Mouse (Mus musculus) midbrain, embryonic 13.5 days (tissue): ENCODE results near the gene Izumo4. TPM values are rescaled to one million over a fixed set of nuclear protein-coding genes. Genes with fewer than 3 reads are reported as not detected.

Experiments
- ATAC-seq: fragments of 200-750 bp; cut with Nextera tagmentation; 2 replicates; pipeline ENCODE4 v1.8.0; 2017; ENCODE audit warnings: mild to moderate bottlenecking, moderate TSS enrichment, moderate library complexity
- H3K27ac ChIP-seq: fragments of 300-500 bp; sonication (generic); 2 replicates; pipeline ENCODE4 v1.5.1; 2015; ENCODE audit warnings: inconsistent platforms, mild to moderate bottlenecking, moderate library complexity
- H3K27me3 ChIP-seq: fragments of 300-500 bp; sonication (generic); 2 replicates; pipeline ENCODE4 v1.6.1; 2015; ENCODE audit warnings: mild to moderate bottlenecking, inconsistent platforms
- H3K36me3 ChIP-seq: fragments of 300-500 bp; sonication (generic); 2 replicates; pipeline ENCODE4 v1.6.1; 2015; ENCODE audit warnings: mild to moderate bottlenecking, inconsistent platforms
- H3K4me1 ChIP-seq: fragments of 300-500 bp; sonication (generic); replicated peaks from 2 replicates; pipeline ENCODE4 v1.6.1; 2015; ENCODE audit warnings: inconsistent platforms
- H3K4me2 ChIP-seq: fragments of 300-500 bp; sonication (generic); replicated peaks from 2 replicates; pipeline ENCODE4 v1.6.1; 2015; ENCODE audit warnings: moderate library complexity, mild to moderate bottlenecking, inconsistent platforms
- H3K4me3 ChIP-seq: fragments of 300-500 bp; sonication (generic); replicated peaks from 2 replicates; pipeline ENCODE4 v1.5.1; 2015; ENCODE audit warnings: mild to moderate bottlenecking, inconsistent platforms
- H3K9ac ChIP-seq: fragments of 300-500 bp; sonication (generic); replicated peaks from 2 replicates; pipeline ENCODE4 v1.6.1; 2015; ENCODE audit warnings: mild to moderate bottlenecking, inconsistent platforms
- H3K9me3 ChIP-seq: fragments of 300-500 bp; sonication (generic); 2 replicates; pipeline ENCODE4 v1.6.1; 2016; ENCODE audit warnings: mild to moderate bottlenecking, inconsistent platforms
- whole genome bisulfite sequencing: fragments of 180-500 bp; shearing (Covaris S2); methylation state at CpG from one replicate; pipeline ENCODE4 v1.1.7; 2015; 5-methylcytosine and 5-hydroxymethylcytosine counted together
- polyA plus RNA-seq: library from polyadenylated mRNA; unstranded; fragments of >200 nt; fragmentation: Nextera tagmentation; extraction: Ambion mirVana; gene quantifications from 2 replicates; pipeline ENCODE4 v1.2.1, GENCODE M21; 2015

The Izumo4 gene
- polyA plus RNA-seq, 1 experiment from 2014 or later = 39.2 TPM

DNA sequence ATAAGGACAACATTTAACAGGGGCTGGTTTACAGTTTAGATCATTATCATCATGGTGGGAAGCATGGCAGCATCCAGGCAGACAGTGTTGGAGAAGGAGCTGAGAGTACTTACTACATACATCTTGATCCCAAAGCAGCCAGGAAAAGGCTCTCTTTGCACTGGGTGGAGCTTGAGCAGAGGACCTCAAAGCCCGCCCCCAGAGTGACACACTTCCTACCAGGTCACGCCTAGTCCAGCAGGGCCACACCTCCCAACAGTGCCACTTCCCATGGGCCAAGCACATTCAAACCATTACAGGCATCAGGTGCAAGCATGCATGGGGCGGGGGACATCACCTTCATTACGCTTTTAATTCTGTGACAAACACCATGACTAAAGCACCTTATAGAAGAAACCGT, 42.3 kb downstream of the Izumo4 start:
- ATAC-seq = no peak

GRCm38 (mm10) chr10:80747410-80747809, 45.4 kb downstream of the Izumo4 start:
- WGBS = 13% methylated on average over 3 of the region's 3 CpGs
- Histone ChIP-seq H3K27me3 (no peaks in the 10 kb centered on the region), H3K9ac (no peak overlapping the region), H3K4me3 (no peak overlapping the region), H3K4me1 (peaks cover 12% of the 10 kb centered on the region), H3K36me3 (no peaks in the 10 kb centered on the region), H3K27ac (no peak overlapping the region), H3K4me2 (no peak overlapping the region), H3K9me3 (no peaks in the 10 kb centered on the region)
- 0 out of 2 replicates have a peak, but pooled peaks have one; percentile 49 for ATAC-seq

More for the DNA sequence above, 42.3 kb downstream of the Izumo4 start:
- H3K9ac ChIP-seq = no peak overlapping the region
- H3K27me3 ChIP-seq = no peaks in the 10 kb centered on the region
- H3K9me3 ChIP-seq = no peaks in the 10 kb centered on the region
- 39% methylated on average over 5 of the region's 5 CpGs for WGBS
- 0 out of 2 replicates have a peak, but pooled peaks cover 3% of the 10 kb centered on the region for H3K36me3 ChIP-seq
- H3K4me1 ChIP-seq = peaks cover 24% of the 10 kb centered on the region
- no peak overlapping the region for H3K4me3 ChIP-seq
- no peak overlapping the region for H3K27ac ChIP-seq
- H3K4me2 ChIP-seq = no peak overlapping the region

DNA sequence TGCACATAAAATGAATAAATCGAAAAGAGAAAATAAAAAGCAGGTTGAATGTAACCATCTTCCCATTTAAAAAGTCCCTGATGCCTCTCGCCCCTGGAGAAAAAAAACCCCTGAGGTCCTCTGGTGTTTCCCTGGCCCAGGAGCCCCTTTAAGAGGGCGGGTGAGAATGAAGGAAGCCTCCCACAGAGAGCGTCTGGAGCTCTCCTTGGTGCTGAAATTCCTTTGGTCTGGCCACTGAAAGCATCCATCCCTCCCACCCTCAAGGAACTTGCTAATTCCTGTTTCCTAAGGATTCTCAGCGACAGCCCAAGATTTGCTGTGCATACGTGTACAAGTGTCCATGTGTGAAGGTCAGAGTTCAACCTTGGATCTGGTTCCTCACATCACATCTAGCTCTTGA, 46.6 kb downstream of the Izumo4 start:
- no peak for ATAC-seq
- Histone ChIP-seq H3K9ac (no peak overlapping the region), H3K27ac (no peak overlapping the region), H3K4me3 (no peak overlapping the region), H3K4me1 (peaks cover 11% of the 10 kb centered on the region; the same call in 1 of the 2 replicates), H3K27me3 (no peaks in the 10 kb centered on the region), H3K36me3 (no peaks in the 10 kb centered on the region), H3K4me2 (no peak overlapping the region), H3K9me3 (no peaks in the 10 kb centered on the region)
- 13% methylated on average over 6 of the region's 6 CpGs for WGBS

DNA sequence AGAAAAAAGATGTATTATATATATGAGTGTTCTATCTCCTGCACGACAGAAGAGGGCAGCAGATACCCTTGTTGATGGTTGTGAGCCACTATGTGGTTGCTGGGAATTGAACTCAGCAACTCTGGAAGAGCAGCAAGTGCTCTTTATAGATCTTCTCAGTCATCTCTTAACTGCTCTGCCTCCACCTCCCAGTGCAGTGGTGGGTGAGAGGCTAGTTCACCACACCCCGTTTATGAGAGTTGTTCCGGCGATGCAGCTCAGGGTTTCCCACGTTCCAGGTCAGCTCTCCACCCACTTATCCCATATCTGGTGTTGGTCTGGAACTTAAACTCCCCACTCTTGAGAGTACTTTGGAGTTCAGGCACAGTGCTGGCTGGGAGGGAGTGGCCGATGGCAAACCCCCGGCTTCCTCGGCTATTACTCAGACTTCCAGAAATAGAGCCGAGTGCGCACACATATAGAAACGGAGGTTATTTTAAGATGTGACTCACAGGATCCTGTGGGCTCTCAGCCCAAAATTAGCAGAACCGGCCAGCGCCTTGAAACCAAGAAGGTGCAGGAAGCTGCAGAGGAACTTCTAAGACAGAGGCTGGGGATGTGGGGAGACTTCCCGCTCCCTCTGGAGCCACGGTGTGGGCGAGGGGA, 49.3 kb downstream of the Izumo4 start:
- 18% methylated on average over 16 of the region's 16 CpGs for WGBS
- H3K4me1 ChIP-seq = peaks cover 23% of the 10 kb centered on the region
- no peak for ATAC-seq
- H3K4me3 ChIP-seq = peak overlapping the region; percentile 3; the same call in 1 of the 2 replicates
- no peak overlapping the region for H3K27ac ChIP-seq
- H3K36me3 ChIP-seq = no peaks in the 10 kb centered on the region
- H3K9me3 ChIP-seq = no peaks in the 10 kb centered on the region
- H3K4me2 ChIP-seq = peak overlapping the region; percentile 32
- H3K27me3 ChIP-seq = no peaks in the 10 kb centered on the region
- H3K9ac ChIP-seq = no peak overlapping the region

- Histone ChIP-seq H3K9me3 (no peaks in the 10 kb centered on the region), H3K9ac (no peak overlapping the region), H3K27me3 (no peaks in the 10 kb centered on the region), H3K4me1 (peaks cover 32% of the 10 kb centered on the region), H3K27ac (no peak overlapping the region; the same call in 1 of the 2 replicates), H3K36me3 (no peaks in the 10 kb centered on the region), H3K4me3 (peak overlapping the region; percentile 3; the same call in 1 of the 2 replicates), H3K4me2 (peak overlapping the region; percentile 32)
- peak; percentile 22; the same call in 1 of the 2 replicates for ATAC-seq
- 4% methylated on average over 6 of the region's 6 CpGs for WGBS
Observed at GRCm38 (mm10) chr10:80752079-80752625, 50.2 kb downstream of the Izumo4 start.

DNA sequence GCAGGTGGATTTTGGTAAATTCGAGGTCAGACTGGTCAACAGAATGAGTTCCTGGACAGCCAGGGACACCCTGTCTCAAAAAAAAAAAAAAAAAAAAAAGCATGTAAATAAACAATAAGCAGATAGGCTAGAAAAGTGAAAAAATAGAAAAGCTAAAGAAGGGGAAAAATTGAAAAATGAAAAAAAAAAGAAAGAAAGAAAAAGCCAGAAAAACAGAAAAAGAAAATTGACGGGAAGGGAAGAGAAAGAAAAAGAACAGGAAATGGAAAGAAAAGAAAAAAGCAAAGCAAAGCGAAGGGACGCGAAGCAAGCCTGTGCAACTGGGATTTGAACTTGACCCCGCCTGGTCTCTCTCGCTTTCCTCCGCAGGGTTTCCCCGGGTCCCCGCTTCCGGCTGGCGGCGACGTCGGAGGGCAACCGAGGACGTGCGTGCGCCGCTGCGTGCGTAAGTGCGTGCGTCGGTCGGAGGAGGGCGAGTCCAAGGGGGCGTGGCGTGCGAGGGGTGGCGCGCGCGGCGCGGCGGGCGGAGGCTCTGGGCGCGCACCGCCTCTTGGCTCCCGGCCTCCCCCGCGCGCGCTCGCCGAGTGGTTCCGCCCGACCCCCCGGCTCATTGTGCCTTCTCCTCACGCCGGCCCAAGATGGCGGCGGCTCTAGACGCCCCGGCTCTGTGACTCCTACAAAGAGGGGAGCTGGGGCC, 52.8 kb downstream of the Izumo4 start, which contains the start of gene Dot1l:
TSS of gene Dot1l (plus strand) at position 613 of the 697 bp plus-strand sequence.
- peak within 1 kb of the TSS; percentile 85 for H3K4me3 ChIP-seq
- peak within 1 kb of the TSS; percentile 96 for H3K4me2 ChIP-seq
- 1% methylated on average over 57 of the region's 57 CpGs for WGBS
- no peaks in the 10 kb centered on the region for H3K36me3 ChIP-seq
- peak within 1 kb of the TSS; percentile 84 for H3K27ac ChIP-seq
- H3K27me3 ChIP-seq = no peaks in the 10 kb centered on the region
- H3K9ac ChIP-seq = peak within 1 kb of the TSS; percentile 91
- ATAC-seq = peak; percentile 92
- H3K9me3 ChIP-seq = no peaks in the 10 kb centered on the region
- peaks cover 58% of the 10 kb centered on the region for H3K4me1 ChIP-seq

Other genes starting within 250 kb of the Izumo4 start
- 2.6 and 3.0 TPM in 2 replicates for gene Onecut3, start 207.3 kb upstream of the Izumo4 start, polyA plus RNA-seq
- gene Atp8b3, start 163.1 kb upstream of the Izumo4 start, polyA plus RNA-seq = 0.94 and 1.1 TPM in 2 replicates
- 28.8 and 32.6 TPM in 2 replicates for gene Rexo1, start 140.6 kb upstream of the Izumo4 start, polyA plus RNA-seq
- gene Klf16, start 124.9 kb upstream of the Izumo4 start, polyA plus RNA-seq = 3.7 and 4.5 TPM in 2 replicates
- 78.5 and 93.4 TPM in 2 replicates for gene Abhd17a, start 111.8 kb upstream of the Izumo4 start, polyA plus RNA-seq
- gene Scamp4, start 99.3 kb upstream of the Izumo4 start, polyA plus RNA-seq = 60.2 and 60.3 TPM in 2 replicates
- gene Adat3, start 99.3 kb upstream of the Izumo4 start, polyA plus RNA-seq = 6.1 and 7.6 TPM in 2 replicates
- gene Gm49322, start 96.2 kb upstream of the Izumo4 start, polyA plus RNA-seq = 4.0 and 4.9 TPM in 2 replicates
- gene Csnk1g2, start 79.3 kb upstream of the Izumo4 start, polyA plus RNA-seq = 73.8 and 115 TPM in 2 replicates
- 60.9 and 80.6 TPM in 2 replicates for gene Btbd2, start 45.1 kb upstream of the Izumo4 start, polyA plus RNA-seq
- gene Mknk2, start 24.1 kb upstream of the Izumo4 start, polyA plus RNA-seq = 49.6 and 60.1 TPM in 2 replicates
- 58.3 and 58.5 TPM in 2 replicates for gene Mob3a, start 207 bp upstream of the Izumo4 start, polyA plus RNA-seq
- gene Ap3d1, start 40.1 kb downstream of the Izumo4 start, polyA plus RNA-seq = 94.5 and 96.3 TPM in 2 replicates
- 19.3 and 23.3 TPM in 2 replicates for gene Dot1l, start 53.0 kb downstream of the Izumo4 start, polyA plus RNA-seq
- gene Sf3a2, start 96.0 kb downstream of the Izumo4 start, polyA plus RNA-seq = 64.1 and 64.9 TPM in 2 replicates
- 131 and 150 TPM in 2 replicates for gene Plekhj1, start 96.4 kb downstream of the Izumo4 start, polyA plus RNA-seq
- gene Amh, start 103.1 kb downstream of the Izumo4 start, polyA plus RNA-seq = not detected in 2 replicates
- gene Jsrp1, start 111.3 kb downstream of the Izumo4 start, polyA plus RNA-seq = 0.28 and 0.43 TPM in 2 replicates
- gene Oaz1, start 124.5 kb downstream of the Izumo4 start, polyA plus RNA-seq = 1,319 and 1,425 TPM in 2 replicates
- 1.5 and 1.9 TPM in 2 replicates for gene Lingo3, start 141.9 kb downstream of the Izumo4 start, polyA plus RNA-seq
- gene Lsm7, start 153.0 kb downstream of the Izumo4 start, polyA plus RNA-seq = 249 and 254 TPM in 2 replicates
- 56.9 and 61.1 TPM in 2 replicates for gene Sppl2b, start 153.1 kb downstream of the Izumo4 start, polyA plus RNA-seq
- 0.15 and 0.31 TPM in 2 replicates for gene Tmprss9, start 169.7 kb downstream of the Izumo4 start, polyA plus RNA-seq
- 331 TPM in 2 replicates for gene Timm13, start 198.8 kb downstream of the Izumo4 start, polyA plus RNA-seq
- 46.9 and 48.2 TPM in 2 replicates for gene Lmnb2, start 216.1 kb downstream of the Izumo4 start, polyA plus RNA-seq
- 4.0 and 4.9 TPM in 2 replicates for gene Gadd45b, start 227.9 kb downstream of the Izumo4 start, polyA plus RNA-seq